Mouse (Mus musculus) brain, embryonic 14.5 days (tissue): ENCODE measurements around the gene Slc2a6.

Source experiments
- CTCF ChIP-seq: fragments of 200-500 bp; IDR thresholded peaks from 2 replicates; pipeline ENCODE4 v1.5.1; 2012; ENCODE audit warnings: inconsistent platforms, mild to moderate bottlenecking, moderate library complexity, borderline replicate concordance; ENCODE audit not compliant: insufficient read depth, insufficient read length; ENCODE audit errors: extremely low read depth
- POLR2A ChIP-seq: fragments of 200-500 bp; IDR thresholded peaks from 2 replicates; pipeline ENCODE4 v1.6.1; 2012; ENCODE audit warnings: mild to moderate bottlenecking, inconsistent platforms, borderline replicate concordance; ENCODE audit not compliant: poor library complexity, insufficient read depth, insufficient read length, severe bottlenecking; ENCODE audit errors: extremely low read depth

DNA sequence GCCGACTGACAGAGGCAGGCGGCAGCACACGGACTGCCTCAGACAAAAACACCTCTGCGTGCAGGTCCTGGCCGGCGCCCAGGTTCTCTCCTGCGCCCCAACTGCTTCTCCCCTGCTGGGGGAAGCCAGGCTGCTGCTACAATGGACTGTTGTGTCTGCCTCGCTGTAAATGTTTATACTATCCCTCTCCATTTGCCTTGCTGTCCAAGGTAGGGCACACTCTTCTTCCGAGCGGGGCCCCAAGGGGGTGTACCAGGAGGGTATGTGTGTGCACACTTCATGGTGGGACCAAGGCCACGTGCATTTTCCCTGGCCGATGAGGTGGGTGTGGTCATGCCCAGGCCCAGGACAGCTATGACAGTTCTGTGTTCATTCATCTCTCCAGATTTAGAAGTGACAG lies 31.0 kb upstream of the Slc2a6 start:
- no peak for TF ChIP-seq CTCF
- TF ChIP-seq POLR2A: no peak
